Mouse (Mus musculus) brain, adult 2 months (tissue): ENCODE results near the gene Prr23a1.

Experiments used
- DNase-seq: peaks from one replicate; pipeline ENCODE4 v3.0.0; 2011; ENCODE audit warnings: low read depth, low spot score

The Prr23a1 gene

GRCm38 (mm10) chr9:98842117-98842516, at the start of gene Prr23a1:
Prr23a1 (plus strand) TSS chr9:98842503.
- DNase-seq: no peak

- no peak for DNase-seq
Measured at GRCm38 (mm10) chr9:98799021-98799420, 43.3 kb upstream of the Prr23a1 start.

GRCm38 (mm10) chr9:98803971-98804370, 38.3 kb upstream of the Prr23a1 start:
- no peak for DNase-seq

- no peak for DNase-seq
Measured at GRCm38 (mm10) chr9:98805511-98805910, 36.8 kb upstream of the Prr23a1 start.

- DNase-seq: peak; percentile 31
Measured at GRCm38 (mm10) chr9:98805934-98806333, 36.4 kb upstream of the Prr23a1 start.

- DNase-seq: no peak
Measured at GRCm38 (mm10) chr9:98807631-98808030, 34.7 kb upstream of the Prr23a1 start.

- DNase-seq: peak; percentile 69
Measured at GRCm38 (mm10) chr9:98809526-98809925, 32.8 kb upstream of the Prr23a1 start.

GRCm38 (mm10) chr9:98816066-98816465, 26.2 kb upstream of the Prr23a1 start:
- no peak for DNase-seq

- no peak for DNase-seq
Measured at GRCm38 (mm10) chr9:98817592-98817991, 24.7 kb upstream of the Prr23a1 start.

GRCm38 (mm10) chr9:98818971-98819370, 23.3 kb upstream of the Prr23a1 start:
- DNase-seq: no peak

GRCm38 (mm10) chr9:98819481-98819880, 22.8 kb upstream of the Prr23a1 start:
- DNase-seq: no peak

- DNase-seq: no peak
Measured at GRCm38 (mm10) chr9:98820461-98820860, 21.8 kb upstream of the Prr23a1 start.

- no peak for DNase-seq
Measured at GRCm38 (mm10) chr9:98821067-98821466, 21.2 kb upstream of the Prr23a1 start.

- no peak for DNase-seq
Measured at GRCm38 (mm10) chr9:98823805-98824204, 18.5 kb upstream of the Prr23a1 start.

GRCm38 (mm10) chr9:98829508-98829907, 12.8 kb upstream of the Prr23a1 start:
- no peak for DNase-seq

GRCm38 (mm10) chr9:98837537-98838074, 4.7 kb upstream of the Prr23a1 start:
- DNase-seq: no peak

GRCm38 (mm10) chr9:98856210-98856609, 13.9 kb downstream of the Prr23a1 start, which contains the start of gene Prr23a2:
Prr23a2 (plus strand) TSS chr9:98856494.
- no peak for DNase-seq

GRCm38 (mm10) chr9:98863463-98863862, 21.2 kb downstream of the Prr23a1 start:
- peak; percentile 7 for DNase-seq

GRCm38 (mm10) chr9:98864571-98864970, 22.3 kb downstream of the Prr23a1 start, which contains the start of gene Prr23a3:
Prr23a3 (plus strand) TSS chr9:98864767.
- no peak for DNase-seq
